Mouse (Mus musculus) urinary bladder, postnatal 14 days (tissue): Measurements from ENCODE around the gene Brap.
A peak's percentile ranks its signal among the peaks of the same experiment; 100 is the strongest.
"Not testable (repeated sequence)": the region's sequence is repeated elsewhere in the genome, so short reads cannot be mapped to it uniquely, and the experiment has no call there.

Experiments
- DNase-seq: peaks from one replicate; pipeline ENCODE4 v3.0.0; 2021; ENCODE audit warnings: low spot score

Gene Brap

GRCm38 (mm10) chr5:121660059-121660896, at the start of gene Brap, which contains the start of gene Acad10:
Gene Brap, plus strand, starts transcription at chr5:121660563.
Gene Acad10, minus strand, starts transcription at chr5:121660514.
- peak; percentile 93 for DNase-seq

DNA sequence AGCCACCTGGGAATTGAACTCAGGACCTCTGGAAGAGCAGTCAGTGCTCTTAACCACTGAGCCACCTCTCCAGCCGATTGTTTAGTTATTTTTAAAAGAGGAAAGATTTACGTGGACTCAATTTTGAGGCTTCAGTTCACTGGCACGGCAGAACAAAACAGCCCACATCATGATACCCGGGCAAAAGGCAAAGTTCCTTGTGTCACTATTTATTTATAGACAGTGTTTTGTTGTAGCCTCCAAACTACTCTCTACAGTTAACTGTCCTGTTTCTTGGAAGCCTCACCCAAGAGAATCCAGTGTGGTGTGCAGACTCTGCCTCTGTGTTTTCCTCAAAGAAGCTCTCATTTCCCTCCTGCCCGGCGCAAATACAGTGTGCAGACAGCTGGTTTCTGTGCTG, 48.3 kb upstream of the Brap start:
- DNase-seq: no peak

DNA sequence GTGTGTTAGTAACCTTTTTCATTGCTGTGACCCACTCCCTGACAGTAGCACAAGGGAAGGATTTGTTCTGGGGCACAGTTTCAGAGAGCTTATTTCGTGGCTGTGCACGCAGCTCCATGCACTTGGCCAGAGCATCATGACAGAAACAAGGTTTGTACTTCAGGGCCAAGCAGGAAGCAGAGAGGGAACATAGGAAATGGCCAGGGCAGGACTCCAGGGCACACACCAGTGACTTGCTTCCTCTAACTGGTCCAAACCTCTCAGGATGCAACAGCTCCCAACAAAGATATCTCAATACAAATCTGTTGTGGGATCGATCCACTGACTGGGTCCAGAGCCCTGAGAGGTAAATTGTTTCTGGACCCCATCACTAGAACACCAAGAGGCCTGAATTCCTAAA, 45.4 kb upstream of the Brap start:
- DNase-seq: not testable (repeated sequence)

- DNase-seq: peak; percentile 83
Measured at GRCm38 (mm10) chr5:121618592-121619513, 41.5 kb upstream of the Brap start, which contains the start of gene Acad12. Gene Acad12, minus strand, starts transcription at chr5:121618938.

GRCm38 (mm10) chr5:121621102-121621501, 39.3 kb upstream of the Brap start:
- no peak for DNase-seq

GRCm38 (mm10) chr5:121623241-121623640, 37.1 kb upstream of the Brap start:
- DNase-seq: no peak

- peak; percentile 80 for DNase-seq
Measured at GRCm38 (mm10) chr5:121627871-121628270, 32.5 kb upstream of the Brap start.

DNA sequence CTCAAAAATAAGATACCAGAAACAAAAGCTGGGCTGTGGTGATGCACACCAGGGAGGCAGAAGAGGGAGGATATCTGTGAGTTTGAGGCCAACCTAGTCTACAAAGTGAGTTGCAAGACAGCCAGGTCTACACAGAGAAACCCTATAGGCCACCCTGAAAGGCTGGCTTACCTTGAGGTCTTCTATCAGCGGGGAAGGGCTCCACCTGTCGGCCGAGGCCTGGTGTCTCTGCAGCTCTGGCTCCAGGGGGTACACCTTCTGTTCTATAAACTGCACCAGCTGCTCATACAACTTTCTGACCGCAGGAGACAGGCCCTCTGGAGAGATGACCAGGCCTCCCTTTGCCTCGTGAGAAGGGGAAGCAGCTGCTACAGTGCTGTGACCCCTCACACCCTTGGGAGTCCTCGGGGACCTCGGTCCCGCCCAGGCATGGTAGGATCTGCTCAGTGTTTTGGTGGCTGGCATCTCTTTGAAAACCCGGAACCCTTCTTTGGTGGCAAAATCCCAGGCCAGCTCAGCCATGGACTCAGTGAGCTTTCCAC, 29.2 kb upstream of the Brap start:
- not testable (repeated sequence) for DNase-seq

DNA sequence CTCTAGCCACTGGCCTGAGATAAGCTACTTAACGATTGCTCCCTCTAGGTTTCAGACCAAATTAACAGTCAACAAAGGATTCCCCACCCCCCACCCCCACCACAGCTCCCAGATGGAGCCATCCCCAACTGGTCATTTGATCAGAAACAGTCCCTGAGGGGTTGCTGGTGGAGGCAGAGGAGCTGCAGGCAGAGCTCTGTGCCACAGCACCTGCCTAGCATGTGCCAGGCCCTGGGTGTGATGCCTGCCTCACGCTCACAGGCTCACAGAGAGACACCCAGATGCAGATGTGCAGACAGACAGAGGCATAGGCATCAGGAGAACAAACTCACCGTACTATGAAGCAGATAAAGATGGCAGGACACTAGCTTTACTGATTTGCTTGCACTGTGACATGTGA, 27.6 kb upstream of the Brap start:
- no peak for DNase-seq

DNA sequence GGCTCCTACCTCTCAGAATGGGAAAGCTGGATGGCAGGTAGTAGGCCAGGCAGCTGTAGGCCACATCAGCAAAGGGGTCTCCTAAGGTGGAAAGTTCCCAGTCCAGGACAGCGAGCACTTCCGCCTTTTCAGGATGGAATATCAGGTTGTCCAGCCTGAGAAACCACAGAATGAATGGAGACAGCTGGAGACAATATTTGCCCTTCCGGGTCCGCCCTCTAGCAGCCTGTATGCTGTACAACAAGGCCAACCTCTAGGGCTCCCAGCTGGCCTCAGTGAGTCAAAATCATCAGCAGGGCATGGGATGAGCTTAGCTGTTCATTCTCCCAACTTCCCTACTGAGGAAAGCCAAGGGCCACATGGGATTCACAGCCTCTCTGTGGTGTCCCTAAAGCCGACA, 25.7 kb upstream of the Brap start:
- DNase-seq: no peak

DNA sequence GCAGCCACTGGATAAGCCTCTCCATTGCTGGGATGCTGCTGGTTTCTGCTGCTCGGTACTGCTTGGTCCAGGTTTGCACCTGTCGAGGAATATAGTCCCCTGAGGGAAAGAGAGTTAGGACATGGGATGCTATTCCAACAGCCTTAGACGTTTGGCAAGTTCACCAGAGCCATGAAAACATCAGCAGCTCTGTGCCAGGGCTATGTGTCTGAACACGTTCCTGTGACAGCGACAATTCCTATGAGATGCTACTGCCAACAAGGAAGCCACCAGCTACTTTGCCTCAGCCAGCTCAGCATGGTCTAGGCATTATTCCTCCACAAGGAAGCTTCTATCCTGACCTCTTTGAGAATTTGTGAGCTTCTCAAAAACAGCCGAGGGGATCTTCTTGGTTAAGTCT, 23.1 kb upstream of the Brap start:
- no peak for DNase-seq

- no peak for DNase-seq
Measured at GRCm38 (mm10) chr5:121639601-121640000, 20.8 kb upstream of the Brap start.

DNA sequence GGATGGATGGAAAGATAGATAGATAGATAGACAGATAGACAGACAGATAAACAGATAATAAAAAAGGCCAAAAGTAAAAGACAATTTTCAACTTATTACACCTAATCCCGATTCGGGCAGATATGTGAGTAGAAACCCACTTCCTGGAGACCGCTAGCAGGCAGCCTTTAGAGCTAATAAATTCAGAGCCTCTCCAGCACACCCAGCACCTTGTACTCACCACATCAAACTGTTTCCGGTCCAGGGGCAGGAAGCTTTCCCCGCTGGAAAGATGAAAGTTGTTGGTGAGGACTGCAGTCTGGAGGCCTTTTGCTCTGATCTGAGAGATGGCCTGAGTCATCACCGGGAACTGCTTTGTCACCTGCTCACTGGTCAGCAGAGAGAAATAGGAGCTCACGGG, 11.2 kb upstream of the Brap start:
- DNase-seq: no peak

DNA sequence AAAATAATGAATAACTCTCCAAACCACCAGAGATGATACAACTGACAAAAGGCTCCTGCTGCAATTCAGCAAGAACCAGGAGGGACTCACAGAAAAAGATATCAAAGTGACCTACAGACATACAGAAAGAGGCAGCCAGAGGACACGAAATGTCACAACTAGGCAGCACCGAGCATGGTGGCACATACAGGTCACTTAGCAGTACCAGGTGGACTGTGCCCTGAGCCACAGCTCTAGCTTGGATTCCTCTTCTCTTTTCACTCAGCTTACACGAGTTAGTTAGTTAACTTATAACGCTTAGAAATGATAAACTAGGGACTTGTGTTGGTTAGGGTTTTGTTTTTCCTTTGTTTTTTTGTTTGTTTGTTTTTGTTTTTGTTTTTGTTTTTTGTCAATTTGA, 5.8 kb upstream of the Brap start:
- no peak for DNase-seq

DNA sequence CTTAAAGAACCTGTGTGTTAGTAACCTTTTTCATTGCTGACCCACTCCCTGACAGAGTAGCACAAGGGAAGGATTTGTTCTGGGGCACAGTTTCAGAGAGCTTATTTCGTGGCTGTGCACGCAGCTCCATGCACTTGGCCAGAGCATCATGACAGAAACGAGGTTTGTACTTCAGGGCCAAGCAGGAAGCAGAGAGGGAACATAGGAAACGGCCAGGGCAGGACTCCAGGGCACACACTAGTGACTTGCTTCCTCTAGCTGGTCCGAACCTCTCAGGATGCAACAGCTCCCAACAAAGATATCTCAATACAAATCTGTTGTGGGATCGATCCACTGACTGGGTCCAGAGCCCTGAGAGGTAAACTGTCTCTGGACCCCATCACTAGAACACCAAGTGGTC, 3.5 kb upstream of the Brap start:
- not testable (repeated sequence) for DNase-seq

DNA sequence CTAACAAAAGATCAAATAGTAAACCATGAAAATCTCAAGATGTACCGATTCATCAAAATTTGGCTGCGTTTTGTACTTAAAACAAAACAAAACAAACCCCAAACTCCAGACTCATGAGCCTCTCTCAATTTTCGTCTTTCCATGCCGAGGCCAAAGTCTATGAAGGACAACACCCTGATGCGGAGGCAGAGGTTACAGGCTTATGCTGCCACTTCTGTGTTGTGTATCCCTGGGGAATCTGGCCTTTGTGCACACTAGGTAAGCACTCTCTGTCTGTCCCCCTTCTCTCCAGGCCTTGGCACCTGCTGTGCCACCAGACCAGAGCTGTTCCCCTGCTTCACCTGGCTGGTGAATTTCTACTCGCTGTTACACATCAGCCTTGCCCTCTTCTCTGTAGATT, 2.7 kb upstream of the Brap start:
- DNase-seq: not testable (repeated sequence)

DNA sequence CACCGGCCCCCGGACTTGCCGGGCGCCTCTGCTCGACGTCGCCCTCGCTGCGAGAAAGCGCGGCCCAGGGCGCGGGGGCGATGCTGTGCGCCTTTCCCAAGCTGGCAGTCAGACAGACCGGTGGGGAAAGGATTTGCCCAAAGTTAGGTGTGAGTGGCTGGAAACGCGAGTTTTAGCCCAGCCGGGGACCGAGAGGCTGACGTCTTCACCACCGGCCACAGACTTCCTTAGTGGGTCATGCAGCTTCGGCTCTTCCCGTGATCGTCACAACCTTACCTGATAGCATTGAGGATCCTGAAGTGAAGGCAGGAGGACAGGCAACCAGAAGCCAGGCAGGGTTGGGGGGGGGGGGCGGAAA, 513 bp downstream of the Brap start:
- peak; percentile 24 for DNase-seq

- DNase-seq: no peak
Measured at GRCm38 (mm10) chr5:121661494-121661893, 1.1 kb downstream of the Brap start.

- no peak for DNase-seq
Measured at GRCm38 (mm10) chr5:121663456-121663855, 3.1 kb downstream of the Brap start.

GRCm38 (mm10) chr5:121664078-121664477, 3.7 kb downstream of the Brap start:
- no peak for DNase-seq

DNA sequence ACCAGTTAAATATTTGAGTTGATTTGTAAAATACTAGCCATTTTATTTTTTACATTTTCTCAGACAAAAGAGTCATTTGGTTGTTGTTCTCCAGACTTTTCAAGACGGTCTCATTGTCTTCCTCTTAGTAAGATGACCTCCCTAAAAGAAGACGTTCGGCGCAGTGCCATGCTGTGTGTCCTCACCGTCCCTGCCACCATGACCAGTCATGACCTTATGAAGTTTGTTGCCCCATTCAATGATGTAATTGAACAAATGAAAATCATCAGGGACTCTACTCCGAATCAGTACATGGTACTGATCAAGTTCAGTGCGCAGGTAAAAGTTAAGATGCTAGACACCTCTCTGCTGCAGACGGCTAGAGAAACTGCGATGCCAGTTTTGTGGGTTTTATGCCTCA, 4.6 kb downstream of the Brap start:
- DNase-seq: no peak

DNA sequence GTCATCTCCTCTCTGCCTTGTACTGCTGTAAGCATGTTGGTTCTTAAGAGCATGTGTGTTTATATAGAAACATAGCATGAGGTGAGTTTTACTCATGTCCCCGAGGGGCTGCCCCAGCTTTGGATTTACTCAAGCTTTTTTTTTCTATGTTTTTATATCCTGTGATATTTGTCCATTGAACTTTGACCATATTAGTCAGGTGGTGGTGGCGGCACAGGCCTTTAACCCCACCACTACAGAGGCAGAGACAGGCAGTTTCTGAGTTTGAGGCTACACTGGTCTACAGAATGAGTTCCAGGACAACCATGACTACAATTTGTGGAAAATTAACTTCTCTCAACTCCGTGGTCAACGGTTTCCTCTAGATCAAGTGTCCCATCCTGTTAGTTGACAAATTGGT, 6.7 kb downstream of the Brap start:
- DNase-seq: no peak

DNA sequence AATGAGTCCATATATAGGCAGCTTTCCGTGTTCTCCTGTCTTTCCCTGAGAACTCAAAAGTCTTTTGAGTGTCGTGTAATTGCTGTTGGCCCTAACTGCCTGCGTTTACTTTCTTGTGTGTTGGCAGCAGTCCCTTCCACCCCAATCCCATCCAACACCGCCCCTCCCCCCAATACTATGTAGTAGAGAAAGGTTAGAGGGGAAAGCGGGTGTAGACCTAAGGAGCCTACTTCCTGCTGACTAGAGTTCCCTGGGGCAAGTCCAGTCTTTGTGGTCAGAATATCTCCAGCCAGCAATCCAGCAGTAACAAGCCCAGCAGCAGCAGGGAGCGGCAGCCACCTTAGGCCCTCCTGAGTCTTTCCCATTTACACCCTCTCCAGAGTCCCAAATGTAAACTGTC, 8.0 kb downstream of the Brap start:
- no peak for DNase-seq
